Mouse (Mus musculus): ENCODE measurements around the gene Tbxa2r.

- TF ChIP-seq EP300 (IDR thresholded peaks at IDR 0.05; ENCODE audit: low read depth) (no peak), CTCF (IDR thresholded peaks at IDR 0.05; ENCODE audit: low read depth) (no peak)
Observed at GRCm38 (mm10) chr10:81367207-81367495, 38.6 kb downstream of the Tbxa2r start.
